Mouse (Mus musculus): Measurements from ENCODE around the gene Mast4. TPM values are rescaled to one million over a fixed set of nuclear protein-coding genes. Genes with fewer than 3 reads are reported as not detected.

Gene Mast4
- total and polyA plus RNA-seq, 3 experiments = 0.99 to 7.4 (median 6.1) TPM

DNA sequence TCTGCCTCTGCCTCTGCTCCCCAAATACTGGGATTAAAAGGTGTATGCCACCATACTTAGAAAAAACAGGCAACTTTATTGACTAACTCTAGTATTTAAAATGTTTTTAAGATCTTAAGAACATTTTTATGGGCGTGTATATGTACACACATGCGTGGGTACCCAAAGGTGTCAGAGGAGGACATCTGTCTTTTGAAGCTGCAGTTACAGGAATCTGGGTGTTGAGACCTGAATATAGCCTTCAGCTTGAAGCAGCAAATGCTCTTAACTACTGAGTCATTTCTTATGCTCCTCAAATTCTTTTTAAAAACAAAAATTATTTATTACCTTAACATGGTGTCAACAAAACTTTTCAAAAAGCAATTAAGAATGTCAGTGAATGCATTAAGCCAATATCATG is 329.1 kb downstream of the Mast4 start:
- TF ChIP-seq MAFK (IDR thresholded peaks at IDR 0.05; ENCODE audit: insufficient replicate concordance, low read length) (no peak), SIN3A (IDR thresholded peaks at IDR 0.05; ENCODE audit: low read length) (no peak), GABPA (IDR thresholded peaks at IDR 0.05; ENCODE audit: insufficient replicate concordance, low read depth, low read length) (no peak), NRF1 (IDR thresholded peaks at IDR 0.05; ENCODE audit: low read depth, low read length) (no peak), IRF4 (IDR thresholded peaks at IDR 0.05; ENCODE audit: low read depth, low read length) (no peak), RCOR1 (conservative IDR thresholded peaks at IDR 0.05; ENCODE audit: low read depth, low read length) (no peak), NELFE (IDR thresholded peaks at IDR 0.05; ENCODE audit: low read depth, low read length) (no peak), RAD21 (IDR thresholded peaks at IDR 0.05; ENCODE audit: low read depth, low read length) (no peak)
- Histone ChIP-seq H3K27ac (ENCODE audit: insufficient read depth, low read depth) (no peak overlapping the region), H3K27me3 (replicated peaks) (no peaks in the 10 kb centered on the region), H3K4me1 (ENCODE audit: control insufficient read depth in 1 of 2, insufficient read depth in 2 of 2) (no peaks in the 10 kb centered on the region), H3K36me3 (replicated peaks in 1 of 2; ENCODE audit: control insufficient read depth in 1 of 2, insufficient read depth in 1 of 2, low read length in 1 of 2) (no peaks in the 10 kb centered on the region), H3K79me2 (replicated peaks; ENCODE audit: control insufficient read depth, extremely low read depth, insufficient read depth, poor library complexity, severe bottlenecking) (no peaks in the 10 kb centered on the region), H3K4me3 (replicated peaks in 1 of 3; ENCODE audit: low read depth in 2 of 3, low read length in 2 of 3, poor library complexity in 1 of 3) (no peak overlapping the region), H3K9me3 (replicated peaks; ENCODE audit: low read length) (no peaks in the 10 kb centered on the region), H3K4me2 (ENCODE audit: insufficient read depth, low read depth, poor library complexity, severe bottlenecking) (no peak overlapping the region), H3K9ac (ENCODE audit: insufficient read depth, low read depth) (no peak overlapping the region)
- dilution Hi-C loops (cut with MboI; ENCODE audit: extremely low pct_ligation_motif_present, extremely low pct_unique_long_range_greater_than_20kb, low sequenced_read_pairs) (no loop called here), in situ Hi-C loops (cut with MboI; ENCODE audit: low pct_ligation_motif_present, low pct_unique_long_range_greater_than_20kb, low sequenced_read_pairs) (no loop called here)
- DNase-seq (ENCODE audit: extremely low read depth) = no peak

DNA sequence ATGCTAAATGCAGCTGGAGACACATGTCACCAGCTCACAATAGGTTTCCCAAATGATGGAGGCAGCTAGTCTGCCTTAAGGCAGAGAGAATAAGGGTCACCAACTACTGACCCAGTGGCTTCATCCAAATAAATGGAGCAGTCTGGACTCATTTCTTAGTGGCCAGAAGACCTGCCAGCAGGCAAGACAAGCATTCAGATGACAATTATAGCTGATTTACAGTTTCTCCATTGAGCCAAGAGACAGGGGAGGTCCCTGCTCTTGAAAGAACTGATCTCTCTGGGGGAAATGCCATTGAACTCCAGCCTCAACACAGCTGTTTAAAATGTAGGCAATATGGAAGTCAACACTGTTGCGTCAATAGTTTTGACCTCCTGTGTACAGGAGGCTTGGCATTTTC is 332.5 kb downstream of the Mast4 start:
- H3K9ac ChIP-seq (ENCODE audit: insufficient read depth, low read depth) = no peak overlapping the region
- DNase-seq (ENCODE audit: extremely low read depth) = no peak
- no peak overlapping the region for H3K4me2 ChIP-seq (ENCODE audit: insufficient read depth, low read depth, poor library complexity, severe bottlenecking)
- in situ Hi-C loops (cut with MboI; ENCODE audit: low pct_ligation_motif_present, low pct_unique_long_range_greater_than_20kb, low sequenced_read_pairs) = no loop called here
- H3K4me3 ChIP-seq (replicated peaks in 1 of 3; ENCODE audit: low read depth in 2 of 3, low read length in 2 of 3, poor library complexity in 1 of 3) = no peak overlapping the region
- no peaks in the 10 kb centered on the region for H3K27me3 ChIP-seq (replicated peaks)
- no peak overlapping the region for H3K27ac ChIP-seq (ENCODE audit: insufficient read depth, low read depth)
- H3K36me3 ChIP-seq (replicated peaks in 1 of 2; ENCODE audit: control insufficient read depth in 1 of 2, insufficient read depth in 1 of 2, low read length in 1 of 2) = no peaks in the 10 kb centered on the region
- H3K79me2 ChIP-seq (replicated peaks; ENCODE audit: control insufficient read depth, extremely low read depth, insufficient read depth, poor library complexity, severe bottlenecking) = no peaks in the 10 kb centered on the region
- no peaks in the 10 kb centered on the region for H3K9me3 ChIP-seq (replicated peaks; ENCODE audit: low read length)
- H3K4me1 ChIP-seq (ENCODE audit: control insufficient read depth in 1 of 2, insufficient read depth in 2 of 2) = no peaks in the 10 kb centered on the region
- no peak for TF ChIP-seq BHLHE40 (IDR thresholded peaks at IDR 0.05; ENCODE audit: low read depth, low read length)
- no peak for TF ChIP-seq CHD2 (IDR thresholded peaks at IDR 0.05; ENCODE audit: low read length)
- TF ChIP-seq SIN3A (IDR thresholded peaks at IDR 0.05; ENCODE audit: low read length) = no peak
- dilution Hi-C loops (cut with MboI; ENCODE audit: extremely low pct_ligation_motif_present, extremely low pct_unique_long_range_greater_than_20kb, low sequenced_read_pairs) = no loop called here

DNA sequence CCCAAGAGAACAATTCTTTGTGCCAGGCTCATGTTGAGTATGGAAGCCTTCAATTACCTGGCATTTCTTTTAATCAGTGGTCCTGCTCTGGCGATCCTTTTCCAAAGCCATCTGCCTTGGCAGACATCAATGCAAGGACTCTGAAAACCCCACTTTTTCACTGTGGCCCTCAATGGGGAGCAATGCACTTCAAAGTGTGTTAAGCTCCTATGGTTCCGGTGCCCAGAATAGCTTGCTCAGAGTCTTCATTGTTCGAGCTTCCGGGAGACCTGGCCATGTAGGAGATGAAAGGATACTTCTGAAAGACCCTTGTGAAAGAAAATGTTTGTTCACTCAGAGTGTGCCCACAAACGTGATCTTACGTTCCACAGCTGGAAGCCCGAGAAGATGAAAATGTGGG is 333.4 kb downstream of the Mast4 start:
- Histone ChIP-seq H3K79me2 (replicated peaks; ENCODE audit: control insufficient read depth, extremely low read depth, insufficient read depth, poor library complexity, severe bottlenecking) (no peaks in the 10 kb centered on the region), H3K9me3 (replicated peaks; ENCODE audit: low read length) (no peaks in the 10 kb centered on the region), H3K4me2 (ENCODE audit: insufficient read depth, low read depth, poor library complexity, severe bottlenecking) (no peak overlapping the region), H3K4me3 (replicated peaks in 1 of 3; ENCODE audit: low read depth in 2 of 3, low read length in 2 of 3, poor library complexity in 1 of 3) (no peak overlapping the region), H3K4me1 (ENCODE audit: control insufficient read depth in 1 of 2, insufficient read depth in 2 of 2) (no peaks in the 10 kb centered on the region), H3K9ac (ENCODE audit: insufficient read depth, low read depth) (no peak overlapping the region), H3K27ac (ENCODE audit: insufficient read depth, low read depth) (no peak overlapping the region), H3K36me3 (replicated peaks in 1 of 2; ENCODE audit: control insufficient read depth in 1 of 2, insufficient read depth in 1 of 2, low read length in 1 of 2) (no peaks in the 10 kb centered on the region), H3K27me3 (replicated peaks) (no peaks in the 10 kb centered on the region)
- in situ Hi-C loops (cut with MboI; ENCODE audit: low pct_ligation_motif_present, low pct_unique_long_range_greater_than_20kb, low sequenced_read_pairs) (no loop called here), dilution Hi-C loops (cut with MboI; ENCODE audit: extremely low pct_ligation_motif_present, extremely low pct_unique_long_range_greater_than_20kb, low sequenced_read_pairs) (no loop called here)
- TF ChIP-seq IRF4 (IDR thresholded peaks at IDR 0.05; ENCODE audit: low read depth, low read length) (no peak), USF2 (conservative IDR thresholded peaks at IDR 0.05; ENCODE audit: low read depth, low read length) (no peak), TCF12 (IDR thresholded peaks at IDR 0.05; ENCODE audit: low read depth, low read length) (no peak), ETS1 (conservative IDR thresholded peaks at IDR 0.05; ENCODE audit: low read depth, low read length) (no peak), MEF2A (IDR thresholded peaks at IDR 0.05; ENCODE audit: borderline replicate concordance, low read depth, low read length) (no peak), POLR2AphosphoS2 (IDR thresholded peaks at IDR 0.05; ENCODE audit: low read depth, low read length) (no peak), KAT2A (IDR thresholded peaks at IDR 0.05; ENCODE audit: insufficient replicate concordance, low read length) (no peak), NRF1 (IDR thresholded peaks at IDR 0.05; ENCODE audit: low read depth, low read length) (no peak), MAZ (IDR thresholded peaks at IDR 0.05; ENCODE audit: low read depth, low read length) (no peak), UBTF (IDR thresholded peaks at IDR 0.05; ENCODE audit: low read depth, low read length) (no peak), BHLHE40 (IDR thresholded peaks at IDR 0.05; ENCODE audit: low read depth, low read length) (no peak), E2F4 (IDR thresholded peaks at IDR 0.05; ENCODE audit: insufficient replicate concordance, low read depth, low read length) (no peak), SIN3A (IDR thresholded peaks at IDR 0.05; ENCODE audit: low read length) (no peak), JUND (conservative IDR thresholded peaks at IDR 0.05; ENCODE audit: low read depth, low read length) (no peak), NELFE (IDR thresholded peaks at IDR 0.05; ENCODE audit: low read depth, low read length) (no peak), MXI1 (IDR thresholded peaks at IDR 0.05; ENCODE audit: low read depth, low read length) (no peak), HCFC1 (IDR thresholded peaks at IDR 0.05; ENCODE audit: low read depth, low read length) (no peak)
- DNase-seq (ENCODE audit: extremely low read depth) = no peak

Data from CH12.LX (cell line).